Mouse (Mus musculus): ENCODE results near the gene Lama2.

- TF ChIP-seq RAD21 (IDR thresholded peaks at IDR 0.05; ENCODE audit: low read depth, low read length), result no peak
- TF ChIP-seq MEF2A (IDR thresholded peaks at IDR 0.05; ENCODE audit: extremely low read depth, insufficient replicate concordance, low read depth, low read length, poor library complexity, severe bottlenecking), result no peak
- TF ChIP-seq TAL1 (IDR thresholded peaks at IDR 0.05; ENCODE audit: low read length), result no peak
- TF ChIP-seq CTCF (IDR thresholded peaks at IDR 0.05 in 2 of 3, conservative IDR thresholded peaks at IDR 0.05 in 1 of 3; ENCODE audit: control insufficient read depth in 1 of 3, insufficient read depth in 1 of 3, low read depth in 2 of 3, low read length in 3 of 3, poor library complexity in 1 of 3, severe bottlenecking in 1 of 3), result no peak
- no peak for TF ChIP-seq NRF1 (IDR thresholded peaks at IDR 0.05; ENCODE audit: insufficient read depth, low read depth, low read length, poor library complexity, severe bottlenecking)
- no peak for TF ChIP-seq TBP (IDR thresholded peaks at IDR 0.05; ENCODE audit: low read depth, low read length)
- no peak for TF ChIP-seq POLR2A (IDR thresholded peaks at IDR 0.05; ENCODE audit: control insufficient read depth in 1 of 2, insufficient read depth in 1 of 2, low read depth in 1 of 2, low read length in 2 of 2, poor library complexity in 1 of 2)
- no peak for TF ChIP-seq USF1 (IDR thresholded peaks at IDR 0.05; ENCODE audit: low read depth, low read length)
- no peak for TF ChIP-seq ZC3H11A (IDR thresholded peaks at IDR 0.05; ENCODE audit: low read depth, low read length)
- no peak for TF ChIP-seq GATA1 (IDR thresholded peaks at IDR 0.05; ENCODE audit: low read depth, low read length)
- no peak for TF ChIP-seq EP300 (IDR thresholded peaks at IDR 0.05; ENCODE audit: low read depth in 1 of 2, low read length in 2 of 2)
- TF ChIP-seq POLR2AphosphoS2 (IDR thresholded peaks at IDR 0.05; ENCODE audit: low read length), result no peak
These were observed 241.3 kb downstream of the Lama2 start for GRCm38 (mm10) chr10:27378286-27378685.

Data from MEL (cell line).